Mouse (Mus musculus): ENCODE measurements around the gene Gm26558.

GRCm38 (mm10) chr2:70702403-70702802, 40.5 kb upstream of the Gm26558 start:
- TF ChIP-seq POLR2A (IDR thresholded peaks at IDR 0.05; ENCODE audit: insufficient read depth, low read depth, low read length) (no peak), CTCF (IDR thresholded peaks at IDR 0.05) (no peak)
